Mouse (Mus musculus) kidney, adult 2 months (tissue): ENCODE data around the gene Lrrc2.

Experiments
- CTCF ChIP-seq: fragments of 200-500 bp; conservative IDR thresholded peaks from 2 replicates; pipeline ENCODE4 v1.5.1; 2011; ENCODE audit warnings: low read depth, mild to moderate bottlenecking, control low read depth, low read length, moderate library complexity, mixed read lengths; ENCODE audit not compliant: insufficient read depth, insufficient read length
- POLR2A ChIP-seq: fragments of 200-500 bp; IDR thresholded peaks from one replicate; pipeline ENCODE4 v1.6.1; 2011; ENCODE audit warnings: low read depth, low read length, control low read depth

GRCm38 (mm10) chr9:111003279-111003678 lies 51.9 kb downstream of the Lrrc2 start:
- TF ChIP-seq POLR2A (no peak), CTCF (no peak)
